Mouse (Mus musculus) forelimb bud, embryonic 11.5 days (tissue): Measurements from ENCODE around the gene Cadm3.

ENCODE experiments used
- DNase-seq: peaks from one replicate; pipeline ENCODE4 v3.0.0-alpha.2; 2012; ENCODE audit warnings: low read depth, low spot score

Cadm3 gene

GRCm38 (mm10) chr1:173367356-173368046 is at the start of gene Cadm3:
Gene Cadm3 (minus strand): TSS chr1:173367695.
- no peak for DNase-seq

GRCm38 (mm10) chr1:173414631-173415030 is 47.1 kb upstream of the Cadm3 start:
- DNase-seq = no peak

DNA sequence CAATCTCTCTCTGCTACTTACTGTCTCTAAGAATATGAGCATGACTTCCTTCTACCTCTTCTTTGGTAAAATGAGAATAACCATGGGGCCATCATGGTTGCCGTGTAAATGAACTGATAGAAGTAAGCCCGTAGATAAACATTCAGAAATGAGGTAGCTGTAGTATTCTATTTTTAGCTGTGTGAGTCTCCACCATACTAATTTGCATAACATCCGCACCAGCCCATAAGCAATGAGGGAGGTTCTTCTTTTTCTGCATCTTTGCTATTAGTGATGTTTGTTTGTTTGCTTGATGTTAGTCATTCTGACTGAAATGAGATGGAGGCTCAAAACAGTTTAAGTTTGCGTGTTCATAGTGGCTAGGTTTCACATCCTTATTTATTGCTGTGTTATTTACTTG is 44.4 kb upstream of the Cadm3 start:
- no peak for DNase-seq

DNA sequence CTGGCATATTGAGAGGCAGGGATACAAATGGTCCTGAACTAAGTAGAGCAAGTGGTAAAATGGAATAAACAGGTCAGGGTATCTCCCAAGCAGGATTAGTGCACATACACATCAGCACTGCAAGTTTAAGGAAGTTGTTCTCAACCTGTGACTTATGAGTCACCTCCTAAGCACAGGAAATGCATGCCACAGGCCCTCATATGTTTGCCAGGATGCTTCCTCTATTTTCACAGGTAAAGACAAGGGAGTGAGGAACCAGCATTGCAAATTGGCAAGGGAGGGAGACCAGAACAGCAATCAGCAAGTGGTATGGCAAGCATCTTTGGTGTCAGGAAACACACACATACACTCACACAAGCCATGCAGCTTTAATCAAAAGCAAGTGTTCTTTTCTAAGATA is 41.6 kb upstream of the Cadm3 start:
- DNase-seq = no peak

DNA sequence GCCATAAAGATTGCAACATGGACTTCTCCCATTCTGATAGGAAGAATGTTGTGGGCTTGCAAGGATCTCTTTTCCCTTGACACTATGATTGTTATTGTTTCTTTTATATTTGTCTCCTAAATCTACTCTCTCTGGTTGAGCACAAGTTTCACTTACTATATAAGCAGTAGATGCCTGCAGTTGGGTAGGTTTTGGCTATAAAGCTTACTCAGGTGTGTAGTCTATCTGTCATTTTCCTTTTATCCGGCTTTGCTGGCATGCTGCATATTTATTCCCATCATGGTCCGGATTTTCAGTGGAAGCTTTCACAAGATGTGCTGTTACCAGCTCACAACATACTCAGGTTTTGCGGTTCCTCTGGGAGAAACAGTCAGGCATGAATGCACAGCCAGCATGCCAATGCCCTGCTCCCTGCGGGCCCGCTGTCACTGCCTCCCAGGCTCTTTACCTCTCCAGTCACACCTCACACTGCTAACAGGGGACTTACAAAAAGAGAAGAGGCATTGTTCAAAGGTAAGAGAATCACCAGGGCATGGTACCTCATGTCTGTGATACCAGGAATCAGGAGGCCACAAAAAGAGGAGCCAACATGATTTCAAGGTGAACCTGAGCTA is 37.3 kb upstream of the Cadm3 start:
- DNase-seq = no peak

- DNase-seq = peak; percentile 63
These were observed 31.0 kb upstream of the Cadm3 start for GRCm38 (mm10) chr1:173398323-173398970.

- no peak for DNase-seq
These were observed 24.3 kb upstream of the Cadm3 start for GRCm38 (mm10) chr1:173391754-173392153.

DNA sequence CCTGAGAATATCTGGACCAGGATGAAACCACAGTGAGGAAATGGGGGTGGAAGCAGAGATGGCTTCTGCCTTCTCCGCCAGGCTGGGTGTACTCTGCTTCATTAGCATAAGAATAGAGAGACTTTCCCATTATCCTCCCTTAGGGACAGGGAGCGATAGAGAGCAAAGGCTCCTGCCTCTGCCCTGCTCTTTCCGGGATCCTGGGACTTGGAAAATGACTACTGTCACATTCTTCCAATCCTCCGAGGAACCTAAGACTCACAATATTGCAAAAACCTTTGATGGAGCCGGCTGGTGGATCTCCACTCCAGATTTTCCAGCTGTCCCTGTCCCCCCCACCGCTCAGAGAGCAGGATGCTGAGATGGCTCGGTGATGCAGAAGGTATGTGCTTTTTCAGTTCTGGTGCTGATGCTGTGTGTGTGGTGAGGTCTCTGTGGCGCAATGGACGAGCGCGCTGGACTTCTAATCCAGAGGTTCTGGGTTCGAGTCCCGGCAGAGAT is 22.5 kb upstream of the Cadm3 start:
- peak; percentile 58 for DNase-seq

- no peak for DNase-seq
These were observed 21.9 kb upstream of the Cadm3 start for GRCm38 (mm10) chr1:173389431-173389830.

DNA sequence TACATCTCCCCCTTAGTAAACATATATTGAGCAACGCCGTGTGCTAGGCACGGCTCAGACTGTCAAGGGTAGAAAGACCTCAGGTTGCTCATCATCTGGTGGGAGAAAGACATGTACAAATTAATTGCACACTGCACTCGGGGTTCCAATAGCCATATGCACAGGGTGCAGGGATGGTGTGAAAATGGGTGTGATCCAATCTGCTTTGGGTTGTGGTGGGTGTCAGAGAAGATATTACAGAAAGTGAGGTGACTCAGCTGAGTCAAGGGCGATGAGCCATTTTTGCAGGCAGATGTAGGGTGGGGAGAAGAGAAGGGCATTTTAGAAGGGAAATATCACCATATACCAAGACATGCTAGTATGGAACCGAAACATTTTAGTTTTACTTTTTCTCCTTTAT is 13.9 kb upstream of the Cadm3 start:
- DNase-seq = no peak

GRCm38 (mm10) chr1:173377380-173378112 is 10.1 kb upstream of the Cadm3 start:
- DNase-seq = peak; percentile 31

GRCm38 (mm10) chr1:173374020-173374419 is 6.5 kb upstream of the Cadm3 start:
- no peak for DNase-seq

GRCm38 (mm10) chr1:173371586-173371985 is 4.1 kb upstream of the Cadm3 start:
- no peak for DNase-seq

DNA sequence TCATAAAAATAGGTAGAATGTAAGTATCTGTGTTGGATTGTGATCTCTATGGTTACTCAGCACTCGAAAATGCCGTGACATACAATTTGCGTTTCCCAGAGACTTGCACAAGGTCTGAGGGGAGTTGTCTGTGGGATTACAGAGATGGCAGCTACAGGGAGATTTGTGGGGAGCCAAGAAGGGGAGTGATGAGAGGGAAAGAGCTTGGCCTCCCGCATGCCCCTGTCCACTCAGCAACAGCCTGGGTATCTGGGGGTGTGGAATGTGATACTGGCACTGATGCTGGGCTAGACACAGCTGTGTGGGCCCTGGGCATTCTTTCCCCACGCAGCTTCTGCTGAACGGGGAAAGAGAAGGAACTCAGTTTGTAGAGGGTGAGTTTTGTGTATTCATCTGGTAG is 3.0 kb upstream of the Cadm3 start:
- no peak for DNase-seq

DNA sequence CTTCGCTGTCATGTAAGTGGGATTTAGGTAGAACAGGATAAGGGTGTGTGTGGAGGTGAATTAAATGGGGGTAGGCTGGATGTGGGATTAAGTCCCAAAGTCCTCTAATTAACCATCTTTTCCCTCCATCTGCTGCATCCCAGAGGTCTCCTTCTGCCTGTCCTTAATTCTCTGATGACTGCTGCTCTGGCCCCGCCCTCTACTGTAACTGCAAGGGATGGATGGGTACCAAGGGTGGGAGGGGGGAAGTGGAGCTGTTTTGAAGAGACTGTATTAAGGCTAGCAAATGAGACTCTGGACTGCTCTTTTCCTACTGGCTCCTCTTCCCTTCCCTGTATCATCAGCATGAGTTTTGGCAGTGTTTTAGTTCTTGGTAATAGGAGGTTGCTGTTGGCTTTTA is 2.1 kb upstream of the Cadm3 start:
- no peak for DNase-seq

GRCm38 (mm10) chr1:173366701-173367355 is 667 bp downstream of the Cadm3 start:
- no peak for DNase-seq

DNA sequence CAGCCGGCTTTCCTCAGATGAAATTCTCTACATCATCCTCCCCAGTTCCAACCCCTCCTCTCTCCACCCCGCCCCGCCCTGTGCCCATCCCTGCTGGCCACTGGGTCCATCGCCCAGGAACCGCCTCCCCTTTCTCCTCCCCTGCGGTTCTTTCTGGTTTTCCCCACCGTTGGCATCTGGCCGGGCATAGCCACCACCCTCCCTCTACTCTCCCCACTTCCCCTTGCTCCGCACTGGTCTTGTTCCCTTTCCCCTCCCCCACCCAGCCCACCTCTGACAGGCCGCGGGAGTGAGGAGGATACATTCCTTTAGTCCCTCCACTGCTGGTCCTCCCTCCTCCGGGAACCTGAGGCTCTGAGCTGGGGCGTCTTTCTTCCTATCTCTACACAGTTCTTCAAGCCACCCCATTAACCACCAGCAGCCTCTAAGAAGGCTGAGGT is 1.5 kb downstream of the Cadm3 start:
- no peak for DNase-seq

DNA sequence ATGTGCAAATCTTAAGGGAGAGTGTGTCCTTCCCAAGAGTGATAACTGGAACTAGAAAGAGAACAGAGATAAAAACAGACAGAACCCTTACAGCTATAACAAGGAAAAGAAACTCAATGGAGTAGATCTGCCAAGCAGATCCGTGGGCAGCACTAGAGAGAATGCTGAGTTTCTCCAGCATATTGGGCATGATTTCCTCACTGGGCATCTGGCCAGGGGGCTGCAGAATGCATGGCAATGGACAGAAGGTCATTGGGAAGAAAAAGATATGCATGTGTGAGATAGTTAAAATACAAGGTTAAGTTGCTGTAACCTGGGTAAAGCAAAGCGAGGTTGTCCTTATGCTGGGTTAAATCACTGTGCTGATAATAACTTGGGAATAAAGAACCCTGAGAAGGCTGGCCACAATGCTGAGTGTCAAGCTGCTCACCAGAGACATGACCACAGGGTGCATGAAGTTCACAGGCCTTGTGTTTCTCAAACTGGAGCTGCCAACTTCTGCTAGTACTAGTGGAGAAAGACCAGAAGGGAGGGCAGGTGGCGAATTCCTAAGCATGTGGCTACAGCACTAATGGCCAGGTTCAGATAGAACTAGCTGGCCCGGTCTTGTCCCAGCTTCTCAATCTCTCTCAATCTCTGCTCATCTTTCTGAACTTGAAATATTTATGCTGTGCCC is 3.2 kb downstream of the Cadm3 start:
- no peak for DNase-seq

DNA sequence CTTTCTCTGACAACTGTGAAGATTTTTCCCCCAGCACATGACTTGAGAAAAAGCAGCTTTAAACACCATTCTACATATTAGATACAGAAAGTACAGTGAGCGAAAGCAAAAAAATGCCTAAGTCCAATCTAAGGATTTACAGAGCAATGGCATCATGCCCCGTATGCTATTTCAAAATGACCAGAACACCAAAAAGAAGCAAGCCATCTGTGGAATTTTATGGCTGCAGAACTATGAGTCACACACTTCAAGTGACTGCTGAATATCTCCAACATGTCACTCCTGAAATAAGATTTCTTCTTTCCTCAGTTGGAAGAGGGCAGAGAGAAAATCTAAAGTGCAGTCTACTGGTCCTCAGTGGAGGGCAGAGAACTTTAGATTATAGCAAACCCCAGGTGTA is 4.1 kb downstream of the Cadm3 start:
- DNase-seq = no peak

- peak; percentile 85 for DNase-seq
These were observed 5.8 kb downstream of the Cadm3 start for GRCm38 (mm10) chr1:173361651-173362050.
